Mouse (Mus musculus) mature B cell (primary cell): Measurements from ENCODE around the gene Scrn1.

Experiments
- in situ Hi-C: fragments of 300-500 bp; cut with MboI; formaldehyde crosslinking; loops from 2 replicates; pipeline ENCODE4 v1.14.3; 2019

Gene Scrn1

GRCm38 (mm10) chr6:54475926-54476667 is 90.2 kb downstream of the Scrn1 start:
- in situ Hi-C loops: no loop called here

- in situ Hi-C loops: no loop called here
Measured at GRCm38 (mm10) chr6:54472846-54473715, 93.2 kb downstream of the Scrn1 start.

- in situ Hi-C loops: no loop called here
Measured at GRCm38 (mm10) chr6:54471866-54472265, 94.4 kb downstream of the Scrn1 start.

- in situ Hi-C loops: no loop called here
Measured at GRCm38 (mm10) chr6:54467371-54467770, 98.9 kb downstream of the Scrn1 start.

- in situ Hi-C loops: no loop called here
Measured at GRCm38 (mm10) chr6:54464926-54465325, 101.4 kb downstream of the Scrn1 start.

GRCm38 (mm10) chr6:54463701-54464458 is 102.4 kb downstream of the Scrn1 start:
- in situ Hi-C loops: no loop called here

GRCm38 (mm10) chr6:54462766-54463165 is 103.5 kb downstream of the Scrn1 start:
- in situ Hi-C loops: no loop called here

- in situ Hi-C loops: no loop called here
Measured at GRCm38 (mm10) chr6:54460915-54461671, 105.2 kb downstream of the Scrn1 start.

- in situ Hi-C loops: no loop called here
Measured at GRCm38 (mm10) chr6:54460172-54460914, 105.9 kb downstream of the Scrn1 start.

- in situ Hi-C loops: no loop called here
Measured at GRCm38 (mm10) chr6:54459661-54460060, 106.6 kb downstream of the Scrn1 start.
